Mouse (Mus musculus): Measurements from ENCODE around the gene Gm20517.
A peak's percentile ranks its signal among the peaks of the same experiment; 100 is the strongest.

Gene Gm20517

DNA sequence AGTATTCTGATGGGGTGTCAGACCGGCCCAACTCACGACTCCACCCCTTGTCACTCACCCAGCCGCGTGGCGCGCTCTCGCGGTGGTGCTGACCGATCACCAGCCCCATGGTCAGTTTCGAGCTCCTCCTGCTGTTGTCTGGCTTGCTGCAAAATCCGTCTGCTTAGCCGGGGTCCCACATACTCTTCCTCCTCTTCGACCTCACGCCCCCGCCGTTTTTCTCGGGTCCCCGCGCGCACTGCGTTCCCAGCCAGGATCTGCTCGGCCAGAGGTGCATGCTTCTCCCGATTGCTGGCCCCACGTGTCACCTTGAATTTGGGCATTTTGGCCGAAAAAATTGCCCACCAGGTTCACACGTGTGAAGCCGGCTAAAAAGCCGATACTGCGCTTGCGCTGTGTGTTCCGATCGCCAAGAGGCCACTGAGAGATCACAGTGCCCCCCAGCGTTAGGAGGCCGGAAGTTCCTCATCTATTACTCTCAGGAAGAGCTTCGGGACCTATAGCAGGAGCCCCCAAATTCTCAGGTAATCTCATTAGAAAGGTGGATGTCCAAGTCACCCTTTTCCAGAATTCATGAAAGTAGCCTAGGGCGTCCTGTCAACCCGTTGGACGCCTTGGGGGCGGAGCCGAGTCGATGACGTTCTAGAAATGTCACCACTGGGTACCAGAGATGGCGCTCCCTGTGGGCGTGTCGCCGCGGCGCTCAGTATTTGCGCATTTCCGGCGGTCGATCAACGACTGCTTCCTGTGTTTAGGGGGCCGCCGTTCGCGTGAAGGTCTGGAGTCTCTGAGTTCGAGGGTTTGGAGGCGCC is at the start of gene Gm20517, which contains the start of the genes Bysl and Med20:
Gene Gm20517 (plus strand): TSS at position 741 of the 812 bp plus-strand sequence.
Gene Bysl (minus strand): TSS at position 644 of the 812 bp plus-strand sequence.
Gene Med20 (plus strand): TSS at position 734 of the 812 bp plus-strand sequence.
- peak; percentile 98 for DNase-seq (ENCODE audit: low read depth, low spot score)
- Histone ChIP-seq H3K27me3 (ENCODE audit: control insufficient read depth, insufficient read depth, low read length, poor library complexity, severe bottlenecking) (no peaks in the 10 kb centered on the region), H3K36me3 (ENCODE audit: control insufficient read depth, insufficient read depth, low read length, poor library complexity, severe bottlenecking) (peaks cover 6% of the 10 kb centered on the region)

DNA sequence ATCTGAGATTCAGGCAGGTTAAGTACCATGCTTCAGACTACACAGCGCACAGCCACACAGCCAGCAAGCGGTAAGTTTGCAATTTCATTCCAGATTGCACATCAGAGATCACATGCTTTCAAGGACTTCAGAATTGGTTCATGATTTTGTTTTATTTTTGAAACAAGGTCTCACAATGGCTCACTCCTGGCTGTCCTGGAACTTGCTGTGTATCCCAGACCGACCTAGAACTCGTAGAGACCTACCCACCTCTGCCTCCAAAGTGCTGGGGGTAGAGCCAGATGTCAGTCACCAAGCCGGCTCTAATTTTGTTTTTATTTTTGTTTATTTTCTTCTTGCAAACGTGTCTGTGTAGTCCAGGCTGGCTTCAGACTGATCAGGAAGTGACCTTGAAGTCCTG is 48.5 kb upstream of the Gm20517 start:
- H3K36me3 ChIP-seq (ENCODE audit: control insufficient read depth, insufficient read depth, low read length, poor library complexity, severe bottlenecking) = peaks cover 7% of the 10 kb centered on the region
- H3K27me3 ChIP-seq (ENCODE audit: control insufficient read depth, insufficient read depth, low read length, poor library complexity, severe bottlenecking) = no peaks in the 10 kb centered on the region
- no peak for DNase-seq (ENCODE audit: low read depth, low spot score)

DNA sequence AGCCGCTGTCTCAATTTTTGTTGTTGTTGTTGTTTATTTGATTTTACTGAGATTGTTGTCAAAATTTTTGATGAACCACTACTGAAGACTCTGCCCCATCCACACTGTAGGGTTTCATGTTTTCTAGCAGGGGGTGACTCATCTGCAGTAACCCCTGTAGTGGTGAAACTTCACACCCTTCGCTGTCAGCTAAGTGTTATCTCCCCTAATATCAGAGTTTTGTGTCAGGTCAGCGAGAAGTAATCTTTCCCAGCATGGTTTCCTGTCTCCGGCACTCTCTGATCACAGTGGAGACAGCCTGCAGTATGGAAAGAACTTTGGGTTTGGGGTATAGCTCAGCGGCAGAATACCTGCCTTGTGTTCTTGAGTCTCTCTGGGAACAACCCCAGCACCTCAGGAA is 46.8 kb upstream of the Gm20517 start:
- no peaks in the 10 kb centered on the region for H3K27me3 ChIP-seq (ENCODE audit: control insufficient read depth, insufficient read depth, low read length, poor library complexity, severe bottlenecking)
- peaks cover 4% of the 10 kb centered on the region for H3K36me3 ChIP-seq (ENCODE audit: control insufficient read depth, insufficient read depth, low read length, poor library complexity, severe bottlenecking)
- no peak for DNase-seq (ENCODE audit: low read depth, low spot score)

DNA sequence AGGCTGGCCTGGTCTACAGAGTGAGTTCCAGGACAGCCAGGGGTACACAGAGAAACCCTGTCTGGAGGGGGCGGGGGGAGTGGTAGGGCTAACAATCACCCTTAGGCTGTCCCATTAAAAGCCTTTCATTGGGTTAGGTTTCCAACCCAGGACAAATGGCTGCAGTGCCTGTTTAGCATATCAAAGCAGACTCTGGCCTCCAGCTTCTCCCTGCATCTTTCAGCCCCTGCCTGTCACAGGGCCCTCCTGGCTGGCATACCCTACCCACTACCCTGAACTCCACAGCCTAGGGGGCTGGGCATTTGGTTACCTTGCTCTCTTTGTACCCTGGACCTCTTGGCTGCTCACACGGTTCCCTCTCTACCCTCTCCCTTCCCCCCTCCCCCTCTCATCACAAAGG is 45.3 kb upstream of the Gm20517 start:
- no peak for DNase-seq (ENCODE audit: low read depth, low spot score)
- Histone ChIP-seq H3K36me3 (ENCODE audit: control insufficient read depth, insufficient read depth, low read length, poor library complexity, severe bottlenecking) (peaks cover 4% of the 10 kb centered on the region; the same call in 1 of the 2 replicates), H3K27me3 (ENCODE audit: control insufficient read depth, insufficient read depth, low read length, poor library complexity, severe bottlenecking) (no peaks in the 10 kb centered on the region)

DNA sequence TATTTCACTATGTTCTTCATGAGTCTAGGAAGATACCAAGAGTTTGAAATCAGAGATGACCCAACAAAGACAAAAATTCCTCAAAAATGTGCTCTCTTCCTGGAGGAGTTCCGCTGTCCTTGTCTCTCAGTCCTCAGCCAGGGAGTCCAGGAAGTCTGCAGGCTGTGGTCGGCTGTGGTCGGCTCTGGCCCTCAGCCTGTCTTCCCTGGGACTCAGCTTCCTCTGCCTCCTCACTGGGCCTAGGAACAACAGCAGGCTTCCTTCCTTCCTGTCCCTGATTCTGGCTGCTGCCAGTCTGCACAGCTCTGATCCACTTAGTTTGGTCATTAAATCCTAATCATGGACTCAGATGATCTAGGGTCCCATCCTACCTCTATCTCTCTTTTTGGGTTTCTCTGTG is 44.1 kb upstream of the Gm20517 start:
- Histone ChIP-seq H3K27me3 (ENCODE audit: control insufficient read depth, insufficient read depth, low read length, poor library complexity, severe bottlenecking) (no peaks in the 10 kb centered on the region), H3K36me3 (ENCODE audit: control insufficient read depth, insufficient read depth, low read length, poor library complexity, severe bottlenecking) (peaks cover 6% of the 10 kb centered on the region; the same call in 1 of the 2 replicates)
- DNase-seq (ENCODE audit: low read depth, low spot score) = no peak

DNA sequence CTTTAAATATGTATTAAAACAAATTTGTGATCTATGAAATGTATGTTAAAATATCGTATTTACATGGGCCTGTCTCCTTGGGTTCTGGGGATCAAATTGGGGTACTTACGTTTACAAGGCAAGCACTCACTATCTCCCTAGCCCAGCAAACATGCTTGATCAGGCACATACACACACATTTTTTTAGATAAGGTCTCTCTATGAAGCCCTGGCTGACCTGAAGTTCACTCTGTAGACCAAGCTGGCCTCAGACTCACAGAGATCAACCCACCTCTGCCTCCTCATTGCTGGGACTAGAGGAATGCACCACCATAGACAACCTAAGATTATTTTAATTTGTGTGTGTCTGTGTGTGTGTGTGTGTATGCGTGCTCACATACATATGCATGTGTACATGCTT is 43.0 kb upstream of the Gm20517 start:
- no peaks in the 10 kb centered on the region for H3K27me3 ChIP-seq (ENCODE audit: control insufficient read depth, insufficient read depth, low read length, poor library complexity, severe bottlenecking)
- DNase-seq (ENCODE audit: low read depth, low spot score) = no peak

DNA sequence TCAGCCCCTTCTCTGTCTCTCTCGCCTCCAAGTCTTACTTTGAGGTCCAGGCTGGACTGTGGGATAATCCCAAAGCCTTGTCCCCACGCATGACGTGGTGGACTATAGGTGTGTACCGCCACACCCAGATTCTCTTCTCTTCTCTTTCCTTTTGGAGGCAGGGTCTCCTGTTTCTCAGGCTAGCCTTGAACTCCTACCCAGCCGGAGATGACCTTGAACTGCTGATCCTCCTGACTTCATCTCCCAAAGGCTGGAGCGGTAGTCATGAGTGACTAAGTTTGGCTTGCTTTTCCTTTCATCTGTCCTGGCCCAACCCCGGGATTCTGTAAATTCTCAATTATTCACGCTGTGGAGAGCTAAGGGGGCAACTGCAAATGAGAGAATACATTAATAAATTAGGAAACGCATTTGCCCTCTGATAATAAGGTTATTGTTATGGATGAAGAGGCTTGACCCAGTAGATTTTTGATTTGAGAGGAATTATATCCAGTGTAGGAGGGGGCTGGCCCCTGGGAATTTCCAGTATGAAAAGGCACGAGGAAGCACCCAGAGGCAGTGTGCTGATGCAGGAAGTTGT is 42.4 kb upstream of the Gm20517 start:
- no peaks in the 10 kb centered on the region for H3K27me3 ChIP-seq (ENCODE audit: control insufficient read depth, insufficient read depth, low read length, poor library complexity, severe bottlenecking)
- H3K36me3 ChIP-seq (ENCODE audit: control insufficient read depth, insufficient read depth, low read length, poor library complexity, severe bottlenecking) = peaks cover 3% of the 10 kb centered on the region; the same call in 1 of the 2 replicates
- no peak for DNase-seq (ENCODE audit: low read depth, low spot score)

More for the DNA sequence above, 43.0 kb upstream of the Gm20517 start:
- peaks cover 3% of the 10 kb centered on the region; the same call in 1 of the 2 replicates for H3K36me3 ChIP-seq (ENCODE audit: control insufficient read depth, insufficient read depth, low read length, poor library complexity, severe bottlenecking)

DNA sequence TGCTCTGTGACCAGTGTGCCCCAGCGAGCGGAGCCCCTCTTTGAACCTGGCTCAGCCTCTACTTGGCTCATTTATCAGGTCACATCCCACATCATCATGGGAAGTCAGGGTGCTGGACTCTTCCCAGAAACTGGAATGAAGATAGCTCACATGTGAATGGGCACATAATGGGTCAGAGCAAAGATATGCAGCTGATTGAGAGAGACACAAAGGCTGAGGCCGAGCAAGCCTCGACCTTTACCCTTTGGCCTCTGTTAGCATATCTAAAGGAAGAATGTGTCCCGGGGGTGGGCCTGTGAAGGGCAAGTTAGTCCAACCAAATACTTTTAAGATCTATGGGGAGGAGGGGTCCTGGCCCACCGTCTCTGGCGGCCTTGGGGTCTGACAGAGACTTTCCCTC is 39.8 kb upstream of the Gm20517 start:
- Histone ChIP-seq H3K27me3 (ENCODE audit: control insufficient read depth, insufficient read depth, low read length, poor library complexity, severe bottlenecking) (no peaks in the 10 kb centered on the region), H3K36me3 (ENCODE audit: control insufficient read depth, insufficient read depth, low read length, poor library complexity, severe bottlenecking) (peaks cover 1% of the 10 kb centered on the region; the same call in 1 of the 2 replicates)
- no peak for DNase-seq (ENCODE audit: low read depth, low spot score)

DNA sequence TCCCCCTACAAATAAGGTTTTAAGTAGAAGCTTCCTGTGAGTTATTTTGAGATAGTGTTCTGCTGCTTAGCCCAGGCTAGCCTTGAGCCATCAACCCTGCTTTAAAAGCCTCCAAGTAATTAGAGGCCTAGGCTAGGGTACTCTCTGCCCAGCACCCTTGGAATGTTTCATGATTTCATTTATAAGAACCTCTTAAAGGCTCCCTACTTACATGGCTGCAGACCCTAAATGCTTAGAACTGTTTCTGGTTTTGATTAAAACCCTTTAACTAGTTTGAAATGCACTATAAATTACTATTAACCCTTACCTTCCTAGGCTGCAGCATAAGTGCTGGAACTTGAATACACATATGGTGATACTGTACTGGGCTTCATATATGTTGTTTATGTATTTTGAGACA is 39.0 kb upstream of the Gm20517 start:
- DNase-seq (ENCODE audit: low read depth, low spot score) = no peak
- H3K36me3 ChIP-seq (ENCODE audit: control insufficient read depth, insufficient read depth, low read length, poor library complexity, severe bottlenecking) = peaks cover 1% of the 10 kb centered on the region; the same call in 1 of the 2 replicates
- no peaks in the 10 kb centered on the region for H3K27me3 ChIP-seq (ENCODE audit: control insufficient read depth, insufficient read depth, low read length, poor library complexity, severe bottlenecking)

DNA sequence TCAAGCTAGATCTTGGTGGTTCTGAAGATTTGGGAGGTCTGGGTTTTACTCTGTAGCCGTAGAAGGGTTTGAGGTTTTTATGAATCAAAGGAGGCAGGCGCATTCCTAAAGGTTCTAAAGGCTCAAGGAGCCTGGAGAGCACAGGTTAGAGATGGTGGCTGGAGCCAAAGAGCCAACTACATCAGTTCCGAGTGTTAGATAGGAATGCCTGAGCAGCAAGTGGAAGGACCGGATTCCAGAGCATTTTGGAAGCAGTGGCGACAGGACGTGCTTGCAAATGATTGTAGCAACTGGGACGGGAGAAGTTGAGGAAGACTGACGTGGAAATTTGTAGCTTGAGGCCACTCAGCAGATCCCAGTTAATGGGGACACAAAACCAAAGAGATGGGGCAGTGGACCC is 37.4 kb upstream of the Gm20517 start:
- no peak for DNase-seq (ENCODE audit: low read depth, low spot score)
- Histone ChIP-seq H3K36me3 (ENCODE audit: control insufficient read depth, insufficient read depth, low read length, poor library complexity, severe bottlenecking) (peaks cover 4% of the 10 kb centered on the region; the same call in 1 of the 2 replicates), H3K27me3 (ENCODE audit: control insufficient read depth, insufficient read depth, low read length, poor library complexity, severe bottlenecking) (no peaks in the 10 kb centered on the region)

DNA sequence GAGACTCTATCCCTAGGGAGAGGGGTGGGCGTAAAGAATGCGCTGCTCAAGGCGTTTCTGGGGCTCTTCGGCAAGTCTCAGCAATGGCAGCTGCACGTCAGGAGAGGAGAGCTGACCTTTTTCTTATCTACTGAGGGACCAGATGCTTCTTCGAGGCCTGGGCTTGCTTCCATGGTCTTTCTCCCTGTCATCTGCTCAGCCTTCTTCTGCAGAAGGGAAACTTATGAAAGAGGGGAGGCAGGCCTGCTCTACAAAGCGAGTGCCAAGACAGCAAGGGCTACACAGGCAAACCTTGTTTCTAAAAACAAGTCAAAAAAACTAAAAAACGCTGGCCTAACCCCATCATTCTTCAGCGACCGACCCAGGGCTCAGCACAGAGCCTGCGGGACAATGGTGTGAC is 36.6 kb upstream of the Gm20517 start:
- Histone ChIP-seq H3K36me3 (ENCODE audit: control insufficient read depth, insufficient read depth, low read length, poor library complexity, severe bottlenecking) (peaks cover 4% of the 10 kb centered on the region; the same call in 1 of the 2 replicates), H3K27me3 (ENCODE audit: control insufficient read depth, insufficient read depth, low read length, poor library complexity, severe bottlenecking) (no peaks in the 10 kb centered on the region)
- no peak for DNase-seq (ENCODE audit: low read depth, low spot score)

DNA sequence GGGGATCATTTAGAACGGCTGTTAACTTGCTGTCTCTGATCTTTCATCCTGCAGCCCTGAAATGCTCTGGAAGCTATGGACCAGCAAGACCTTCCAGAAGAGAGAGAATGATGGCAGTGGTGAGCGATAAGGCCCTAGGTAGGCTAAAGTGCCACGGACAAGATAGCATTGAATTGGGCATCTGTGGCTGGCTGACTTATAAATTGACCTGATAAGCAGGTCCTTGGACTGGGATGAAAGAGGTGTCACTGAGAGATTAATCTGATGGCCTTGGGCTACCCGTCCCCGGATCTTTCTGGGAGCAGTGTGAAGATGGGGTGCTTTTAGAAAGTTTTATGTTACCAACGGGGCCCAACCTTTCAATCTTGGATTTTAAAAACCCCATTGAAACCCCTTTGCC is 32.7 kb upstream of the Gm20517 start:
- DNase-seq (ENCODE audit: low read depth, low spot score) = no peak
- Histone ChIP-seq H3K36me3 (ENCODE audit: control insufficient read depth, insufficient read depth, low read length, poor library complexity, severe bottlenecking) (peaks cover 12% of the 10 kb centered on the region; the same call in 1 of the 2 replicates), H3K27me3 (ENCODE audit: control insufficient read depth, insufficient read depth, low read length, poor library complexity, severe bottlenecking) (no peaks in the 10 kb centered on the region)

DNA sequence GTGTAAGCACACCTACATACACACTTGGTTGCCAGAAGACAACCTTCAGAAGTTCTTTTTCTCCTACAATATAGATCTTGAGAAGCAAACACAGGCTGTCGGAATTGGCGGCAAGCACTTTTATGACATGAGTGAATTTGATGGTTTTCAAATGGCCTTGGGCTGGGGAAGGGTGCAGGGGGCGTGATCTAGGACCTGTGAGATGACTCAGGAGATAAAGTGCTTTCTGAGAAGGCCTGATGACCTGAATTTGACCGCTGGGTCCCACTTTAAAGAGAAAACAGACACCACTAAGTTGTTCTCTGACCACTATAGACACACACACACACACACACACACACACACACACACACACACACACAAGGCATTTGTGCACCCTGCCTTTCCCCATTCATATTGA is 30.4 kb upstream of the Gm20517 start:
- no peak for DNase-seq (ENCODE audit: low read depth, low spot score)
- Histone ChIP-seq H3K27me3 (ENCODE audit: control insufficient read depth, insufficient read depth, low read length, poor library complexity, severe bottlenecking) (no peaks in the 10 kb centered on the region), H3K36me3 (ENCODE audit: control insufficient read depth, insufficient read depth, low read length, poor library complexity, severe bottlenecking) (peaks cover 12% of the 10 kb centered on the region; the same call in 1 of the 2 replicates)

DNA sequence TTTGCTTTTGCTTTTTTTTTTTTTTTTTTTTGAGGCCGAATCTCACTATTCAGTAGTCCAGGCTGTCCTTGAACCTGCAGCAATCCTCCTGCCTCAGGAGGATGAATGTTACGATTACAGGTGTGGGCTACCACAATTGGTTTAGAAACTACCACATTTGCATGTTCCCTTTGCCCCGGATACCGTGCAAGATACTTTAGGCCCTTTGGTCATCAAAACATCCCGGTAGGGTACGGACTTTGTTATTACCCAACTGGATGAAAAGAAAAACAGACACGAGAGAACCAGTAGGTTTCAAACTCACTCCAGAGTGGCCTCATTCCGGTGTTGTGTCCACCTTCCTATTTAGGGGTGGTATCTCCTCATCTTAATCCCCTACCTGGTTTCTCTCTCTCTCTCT is 22.9 kb upstream of the Gm20517 start:
- peaks cover 3% of the 10 kb centered on the region for H3K36me3 ChIP-seq (ENCODE audit: control insufficient read depth, insufficient read depth, low read length, poor library complexity, severe bottlenecking)
- H3K27me3 ChIP-seq (ENCODE audit: control insufficient read depth, insufficient read depth, low read length, poor library complexity, severe bottlenecking) = no peaks in the 10 kb centered on the region
- no peak for DNase-seq (ENCODE audit: low read depth, low spot score)

DNA sequence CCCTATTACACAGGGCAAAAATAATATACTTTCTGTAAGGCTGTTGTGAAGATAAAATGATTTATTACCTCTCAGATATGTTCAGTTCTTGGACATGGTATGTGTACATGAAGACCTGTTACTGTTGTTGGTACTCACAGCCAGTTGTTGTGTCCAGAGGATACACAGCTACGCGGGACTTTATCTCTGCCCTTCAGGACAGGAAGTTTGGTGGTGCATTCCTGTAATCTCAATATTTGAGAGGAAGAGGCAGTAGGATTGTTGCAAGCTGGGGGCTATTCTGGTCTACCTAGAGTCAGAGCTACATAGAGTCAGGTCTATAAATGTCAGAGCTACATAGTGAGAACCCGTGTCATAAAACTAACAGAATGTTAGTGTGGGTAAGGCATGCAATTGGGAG is 20.3 kb upstream of the Gm20517 start:
- DNase-seq (ENCODE audit: low read depth, low spot score) = no peak
- Histone ChIP-seq H3K36me3 (ENCODE audit: control insufficient read depth, insufficient read depth, low read length, poor library complexity, severe bottlenecking) (peaks cover 3% of the 10 kb centered on the region), H3K27me3 (ENCODE audit: control insufficient read depth, insufficient read depth, low read length, poor library complexity, severe bottlenecking) (no peaks in the 10 kb centered on the region)

Measured in splenic B cell, adult 2 months (primary cell).